Mouse (Mus musculus): ENCODE data around the gene Clnk.

Clnk gene

GRCm38 (mm10) chr5:38857591-38857990, 19.0 kb downstream of the Clnk start:
- in situ Hi-C loops (cut with MboI, MseI), result no loop called here

GRCm38 (mm10) chr5:38850171-38850570, 26.4 kb downstream of the Clnk start:
- in situ Hi-C loops (cut with MboI, MseI), result no loop called here

- in situ Hi-C loops (cut with MboI, MseI), result no loop called here
Measured at GRCm38 (mm10) chr5:38845529-38845928, 31.1 kb downstream of the Clnk start.

- in situ Hi-C loops (cut with MboI, MseI), result no loop called here
Measured at GRCm38 (mm10) chr5:38844312-38844711, 32.3 kb downstream of the Clnk start.

- in situ Hi-C loops (cut with MboI, MseI), result no loop called here
Measured at GRCm38 (mm10) chr5:38839981-38840380, 36.6 kb downstream of the Clnk start.

- in situ Hi-C loops (cut with MboI, MseI), result no loop called here
Measured at GRCm38 (mm10) chr5:38827310-38827709, 49.3 kb downstream of the Clnk start.

GRCm38 (mm10) chr5:38826586-38826985, 50.0 kb downstream of the Clnk start:
- in situ Hi-C loops (cut with MboI, MseI), result no loop called here

GRCm38 (mm10) chr5:38824132-38824965, 52.3 kb downstream of the Clnk start:
- in situ Hi-C loops (cut with MboI, MseI), result no loop called here

GRCm38 (mm10) chr5:38813391-38814109, 63.1 kb downstream of the Clnk start:
- in situ Hi-C loops (cut with MboI, MseI), result no loop called here

GRCm38 (mm10) chr5:38812916-38813315, 63.7 kb downstream of the Clnk start:
- in situ Hi-C loops (cut with MboI, MseI), result no loop called here

GRCm38 (mm10) chr5:38812386-38812785, 64.2 kb downstream of the Clnk start:
- in situ Hi-C loops (cut with MboI, MseI), result no loop called here

GRCm38 (mm10) chr5:38798910-38799309, 77.7 kb downstream of the Clnk start:
- in situ Hi-C loops (cut with MboI, MseI), result no loop called here

GRCm38 (mm10) chr5:38795139-38795538, 81.5 kb downstream of the Clnk start:
- in situ Hi-C loops (cut with MboI, MseI), result no loop called here

- in situ Hi-C loops (cut with MboI, MseI), result no loop called here
Measured at GRCm38 (mm10) chr5:38791116-38791515, 85.5 kb downstream of the Clnk start.

GRCm38 (mm10) chr5:38788820-38789219, 87.8 kb downstream of the Clnk start:
- in situ Hi-C loops (cut with MboI, MseI), result loop anchor here in 1 of 2 experiments (5.0 kb wide), 1 partner anchor 843 kb away; no protein-coding TSS in a partner anchor

- in situ Hi-C loops (cut with MboI, MseI), result loop anchor here in 1 of 2 experiments (5.0 kb wide), 1 partner anchor 844 kb away; no protein-coding TSS in a partner anchor
Measured at GRCm38 (mm10) chr5:38787851-38788520, 88.6 kb downstream of the Clnk start.

GRCm38 (mm10) chr5:38786126-38786525, 90.5 kb downstream of the Clnk start:
- in situ Hi-C loops (cut with MboI, MseI), result loop anchor here in 1 of 2 experiments (5.0 kb wide), 1 partner anchor 846 kb away; no protein-coding TSS in a partner anchor

GRCm38 (mm10) chr5:38785686-38786085, 90.9 kb downstream of the Clnk start:
- in situ Hi-C loops (cut with MboI, MseI), result loop anchor here in 1 of 2 experiments (5.0 kb wide), 1 partner anchor 847 kb away; no protein-coding TSS in a partner anchor

GRCm38 (mm10) chr5:38781813-38782212, 94.8 kb downstream of the Clnk start:
- in situ Hi-C loops (cut with MboI, MseI), result no loop called here

GRCm38 (mm10) chr5:38780631-38781030, 96.0 kb downstream of the Clnk start:
- in situ Hi-C loops (cut with MboI, MseI), result no loop called here

- in situ Hi-C loops (cut with MboI, MseI), result no loop called here
Measured at GRCm38 (mm10) chr5:38780045-38780444, 96.6 kb downstream of the Clnk start.

- in situ Hi-C loops (cut with MboI, MseI), result loop anchor here (5.0 kb wide), 2 partner anchors 867 to 1182 kb away; no protein-coding TSS in a partner anchor
Measured at GRCm38 (mm10) chr5:38775500-38775899, 101.1 kb downstream of the Clnk start.
